Mouse (Mus musculus): ENCODE data around the gene Il17d.

The Il17d gene

DNA sequence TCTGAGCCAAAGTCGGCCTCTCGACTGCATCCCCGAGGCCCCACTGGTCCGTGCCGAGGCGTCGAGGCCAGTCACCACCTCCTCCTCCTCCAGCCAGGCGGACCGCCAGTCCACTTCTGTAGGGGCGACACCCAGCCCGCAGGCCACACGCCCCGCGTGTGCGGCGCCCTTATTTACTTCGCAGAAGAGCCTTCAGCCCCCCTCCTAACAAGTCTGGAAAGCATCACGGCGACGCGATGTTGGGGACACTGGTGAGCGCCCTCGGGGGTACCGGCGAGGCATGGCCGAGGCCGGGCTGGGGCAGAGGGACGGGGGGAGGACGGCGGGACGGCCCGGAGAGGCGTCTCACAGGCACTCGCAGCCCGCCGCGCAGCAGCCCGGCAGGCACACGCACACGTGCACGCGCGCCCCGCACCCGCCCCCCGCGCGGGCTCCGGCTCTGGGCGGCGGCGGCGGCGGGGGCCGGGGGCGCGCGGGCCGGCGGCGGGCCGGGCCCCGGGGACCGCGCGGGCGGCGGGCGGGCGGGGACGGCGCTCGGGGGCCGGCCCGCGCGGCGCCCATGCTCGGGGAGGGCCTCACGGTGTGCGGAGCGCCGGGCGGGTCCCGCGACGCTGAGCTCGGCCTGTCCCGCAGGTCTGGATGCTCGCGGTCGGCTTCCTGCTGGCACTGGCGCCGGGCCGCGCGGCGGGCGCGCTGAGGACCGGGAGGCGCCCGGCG is at the start of gene Il17d:
Il17d (plus strand) TSS at position 107 of the 717 bp plus-strand sequence.
- peak; percentile 60 for DNase-seq

- DNase-seq = no peak
These were observed 49.5 kb upstream of the Il17d start for GRCm38 (mm10) chr14:57475057-57475456.

GRCm38 (mm10) chr14:57482262-57482661 is 42.3 kb upstream of the Il17d start:
- no peak for DNase-seq

DNA sequence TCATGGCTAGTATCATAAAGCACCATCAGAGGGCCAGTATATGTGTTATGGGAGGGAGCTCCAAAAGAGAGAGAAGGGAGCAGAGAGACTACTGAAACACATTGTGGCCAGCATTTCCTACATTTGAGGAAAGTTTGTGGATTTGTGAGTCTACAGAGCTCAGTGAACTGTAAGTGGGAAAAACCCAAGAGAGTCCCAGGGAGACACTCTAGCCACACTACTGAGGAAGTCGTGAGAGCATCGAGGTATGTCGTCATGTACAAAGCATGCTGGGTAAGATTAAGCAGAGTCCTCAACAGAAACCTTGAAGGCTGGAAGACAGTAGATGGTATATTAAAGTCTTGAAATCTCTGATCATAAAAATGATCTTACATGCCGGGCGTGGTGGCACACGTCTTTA is 40.4 kb upstream of the Il17d start:
- DNase-seq = no peak

DNA sequence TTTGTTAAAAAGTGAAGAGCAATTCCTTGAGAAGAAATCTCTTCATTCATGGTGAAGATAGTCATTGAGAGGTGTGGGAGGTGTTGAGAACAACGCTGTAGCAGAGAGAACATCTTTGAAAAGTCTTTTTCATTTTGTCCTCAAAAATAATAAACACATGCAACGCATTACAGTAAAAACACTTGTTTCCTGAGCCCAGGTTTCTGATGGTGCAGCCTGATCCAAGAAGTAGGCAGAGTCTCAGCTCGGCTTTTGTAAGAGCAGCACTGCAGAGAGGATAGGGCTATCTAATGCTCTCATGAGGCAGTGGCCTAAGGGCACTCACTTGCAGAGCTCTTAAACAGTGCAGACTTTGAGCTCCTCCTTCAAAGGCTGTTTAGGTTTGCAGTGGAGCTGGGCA is 34.9 kb upstream of the Il17d start:
- DNase-seq = no peak

GRCm38 (mm10) chr14:57493840-57494239 is 30.7 kb upstream of the Il17d start:
- DNase-seq = no peak

DNA sequence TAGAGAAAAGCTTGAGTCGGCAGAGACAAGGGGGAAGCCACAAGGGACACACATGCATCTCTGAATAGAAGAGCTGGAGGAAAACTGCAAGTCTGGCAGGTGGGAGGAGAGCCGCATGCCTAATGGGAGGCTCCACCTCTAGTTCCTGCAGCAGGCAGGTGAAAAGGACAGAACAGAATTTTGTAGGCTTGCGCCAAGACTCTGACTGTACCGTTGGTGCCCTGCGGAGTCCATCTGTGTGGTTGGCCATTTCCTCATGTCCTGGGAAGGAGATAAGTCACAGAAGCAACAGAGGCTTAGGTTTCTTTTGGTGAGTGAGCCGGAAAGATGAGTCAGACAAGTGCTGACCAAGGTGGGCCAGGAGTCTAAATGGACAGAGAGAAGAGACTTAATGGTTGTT is 20.8 kb upstream of the Il17d start:
- DNase-seq = no peak

DNA sequence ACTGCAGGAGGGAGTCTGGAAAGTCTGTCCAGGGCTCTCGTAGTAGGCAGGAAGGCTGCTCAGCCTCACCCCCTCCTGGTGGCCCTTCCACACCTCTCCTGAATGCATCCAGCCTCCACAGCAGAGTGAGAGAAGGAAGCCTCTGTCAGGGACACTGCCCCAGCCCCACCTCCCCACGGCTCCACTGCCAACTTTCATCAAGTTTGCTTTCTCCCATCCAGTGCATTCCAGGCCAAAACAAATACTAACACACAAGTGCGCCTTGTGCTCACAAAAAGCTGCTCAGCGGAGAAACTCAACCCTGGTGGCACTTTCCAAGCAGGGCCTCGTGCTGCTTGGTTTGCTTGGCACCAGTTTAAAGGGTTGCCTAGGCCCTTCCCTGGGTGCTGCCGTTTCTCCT is 15.0 kb upstream of the Il17d start:
- no peak for DNase-seq

DNA sequence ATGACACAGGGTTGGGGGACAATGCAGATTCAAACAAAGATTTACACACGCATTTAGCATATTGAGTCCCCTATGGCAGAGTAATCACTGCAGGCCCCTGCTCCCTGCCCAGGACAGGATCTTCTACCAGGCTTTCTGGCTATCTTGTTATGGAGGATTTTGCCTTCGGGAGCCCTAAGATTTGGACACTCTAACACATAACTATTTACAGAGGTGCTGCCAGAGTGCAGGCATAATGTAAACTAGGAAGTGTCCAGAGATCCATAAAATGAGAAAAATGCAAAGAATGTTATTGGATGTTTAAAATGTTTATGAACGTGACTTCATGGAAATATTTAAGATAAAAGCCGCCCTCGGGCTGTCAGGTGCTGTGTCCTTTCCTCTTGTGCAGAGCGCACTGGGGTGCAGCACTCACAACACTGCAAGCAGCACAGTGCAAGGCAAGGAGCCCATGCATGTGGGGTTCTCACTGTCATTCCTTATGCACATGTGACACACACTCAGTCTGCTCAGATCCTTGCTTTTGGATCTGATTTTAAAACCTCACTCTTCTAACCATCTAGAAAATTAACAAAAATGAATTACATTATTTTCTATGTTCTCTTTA is 9.3 kb upstream of the Il17d start:
- no peak for DNase-seq

DNA sequence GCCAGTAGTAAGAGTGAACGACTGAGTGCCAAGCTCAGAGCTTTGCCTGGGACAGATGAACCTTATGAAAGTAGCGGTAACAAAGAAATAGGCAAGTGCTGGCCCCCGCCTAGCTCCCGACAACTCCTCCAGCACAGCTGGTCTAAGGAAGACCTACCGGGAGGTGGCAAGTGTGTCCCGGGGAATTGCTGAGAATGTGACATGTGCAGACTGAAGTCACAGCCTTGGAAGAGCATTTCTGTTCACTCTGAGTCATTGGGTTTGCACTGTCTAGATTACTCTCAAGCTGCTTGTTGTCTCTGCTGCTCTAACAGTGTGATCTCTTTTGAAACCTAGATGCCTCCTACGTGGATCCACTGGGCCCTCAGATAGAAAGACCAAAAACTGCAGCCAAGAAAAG is 7.6 kb upstream of the Il17d start:
- no peak for DNase-seq

DNA sequence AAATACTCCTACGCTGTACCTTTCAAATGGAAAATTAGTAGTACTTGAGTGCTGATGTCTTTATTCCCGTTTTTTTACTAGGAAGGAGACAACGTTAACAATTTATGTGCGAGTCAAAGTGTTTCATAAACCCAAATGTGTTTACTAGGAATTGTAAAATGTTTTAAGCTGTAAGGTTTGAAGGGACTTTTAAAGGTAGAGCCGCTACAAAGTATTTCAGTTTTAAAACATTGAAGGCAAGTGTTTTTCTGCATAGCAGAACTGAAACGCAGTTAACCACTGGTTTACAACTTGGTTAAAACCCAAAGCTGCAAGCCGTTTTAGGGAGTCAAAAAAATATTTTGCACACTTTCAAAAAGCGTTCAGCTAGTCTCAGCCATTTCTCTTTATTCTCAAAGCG is 815 bp upstream of the Il17d start:
- no peak for DNase-seq

GRCm38 (mm10) chr14:57525388-57526049 is 942 bp downstream of the Il17d start:
- peak; percentile 69 for DNase-seq

DNA sequence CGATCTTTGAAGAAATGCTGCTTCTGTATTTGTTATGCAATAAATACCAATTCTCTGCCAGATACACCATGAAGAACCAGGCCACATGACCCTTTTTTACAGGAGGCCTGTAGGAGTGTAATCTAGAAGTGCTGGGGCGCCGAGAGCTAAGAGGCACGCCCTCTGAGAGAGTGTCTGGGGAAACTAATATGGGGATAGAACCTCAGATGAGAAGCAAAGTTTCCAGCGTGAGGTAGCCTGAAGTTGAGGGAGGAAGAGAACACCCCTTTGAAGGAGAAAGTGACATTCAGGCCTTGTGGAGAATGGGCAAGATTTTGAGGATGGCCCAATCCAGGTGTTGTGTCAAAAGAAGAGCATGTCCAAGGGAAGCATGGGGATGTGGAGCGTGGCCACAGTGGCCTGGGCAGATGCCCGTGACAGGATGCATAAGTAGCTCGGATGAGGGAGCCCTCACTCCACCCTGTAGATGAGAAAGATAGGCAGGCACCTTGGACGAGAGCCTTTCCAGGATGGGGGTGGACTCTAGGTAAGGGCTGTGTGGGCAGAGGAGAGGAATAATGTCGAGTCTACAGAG is 1.6 kb downstream of the Il17d start:
- no peak for DNase-seq

GRCm38 (mm10) chr14:57527122-57527521 is 2.5 kb downstream of the Il17d start:
- no peak for DNase-seq

- DNase-seq = no peak
These were observed 3.0 kb downstream of the Il17d start for GRCm38 (mm10) chr14:57527598-57527997.

- DNase-seq = no peak
These were observed 4.7 kb downstream of the Il17d start for GRCm38 (mm10) chr14:57529086-57529785.

DNA sequence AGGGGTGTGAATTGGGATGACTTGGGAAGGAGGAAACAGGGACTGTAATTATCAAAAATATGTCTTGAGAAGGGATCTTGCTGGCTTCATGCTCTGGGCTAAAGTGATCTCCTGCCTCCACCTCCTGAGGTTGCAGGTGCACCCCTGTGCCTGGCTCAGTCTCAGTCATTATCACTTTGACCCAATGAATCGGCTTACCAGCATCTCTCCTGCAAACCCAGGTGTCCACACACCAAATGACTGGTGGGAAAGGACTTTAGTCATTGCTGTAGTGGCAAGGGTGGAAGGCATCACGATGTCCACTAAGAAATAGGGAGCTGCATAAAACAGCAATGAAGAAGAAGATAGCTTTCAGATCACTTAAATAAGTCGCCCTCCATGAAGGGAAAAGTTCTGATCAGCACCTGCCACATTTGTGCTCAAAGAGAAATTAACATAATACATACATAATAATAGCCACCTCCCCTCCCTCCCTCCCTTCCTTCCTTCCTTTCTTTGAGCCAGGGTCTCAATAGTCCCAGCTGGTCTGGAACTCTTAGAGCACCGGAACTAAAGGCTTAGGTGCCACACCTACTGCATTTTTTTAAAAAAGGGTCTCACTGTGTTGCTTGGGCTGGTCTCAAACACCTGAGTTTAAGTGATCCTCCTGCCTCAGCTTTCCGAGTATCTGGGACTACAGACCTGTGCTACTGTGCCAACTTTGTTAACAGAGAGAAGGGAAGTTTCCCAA is 5.4 kb downstream of the Il17d start:
- DNase-seq = no peak

GRCm38 (mm10) chr14:57532577-57532976 is 8.0 kb downstream of the Il17d start:
- no peak for DNase-seq

DNA sequence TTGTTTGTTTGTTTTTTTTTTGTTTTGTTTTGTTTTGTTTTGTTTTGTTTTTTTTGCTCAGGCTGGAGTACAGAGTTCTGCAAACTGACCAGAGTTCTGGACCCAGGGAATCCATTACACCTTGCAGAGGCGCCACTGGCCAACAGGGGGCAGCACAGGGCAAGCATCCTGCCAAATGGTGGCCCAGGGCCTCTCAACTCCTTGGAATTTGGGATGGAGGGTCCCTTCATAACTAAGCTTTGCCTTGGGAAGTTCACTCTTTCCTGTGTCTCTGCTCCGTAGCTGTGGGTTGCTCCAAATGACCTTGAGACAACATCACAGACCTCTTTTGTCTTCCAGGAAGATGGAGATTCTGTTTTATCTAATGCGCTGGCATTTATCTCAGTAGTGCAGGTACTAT is 8.6 kb downstream of the Il17d start:
- peak; percentile 69 for DNase-seq

DNA sequence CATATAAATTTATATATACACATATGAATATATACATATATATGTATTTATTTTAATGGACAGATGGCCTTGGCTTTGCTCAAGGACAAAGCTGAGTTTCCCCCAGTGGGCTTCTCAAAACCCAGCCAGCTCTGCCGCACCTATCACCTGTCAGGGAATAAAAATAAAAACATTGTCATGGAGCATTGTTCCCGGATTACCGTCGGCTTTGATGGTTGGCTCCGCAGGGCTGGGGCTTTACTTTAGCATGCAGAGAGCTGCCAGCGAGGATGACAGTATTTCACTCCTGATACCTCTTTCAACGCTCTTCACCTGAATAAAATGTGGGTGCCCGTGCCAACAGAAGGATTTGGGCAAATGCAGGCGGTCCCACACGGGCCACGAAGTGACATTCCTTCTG is 9.3 kb downstream of the Il17d start:
- no peak for DNase-seq

GRCm38 (mm10) chr14:57534346-57534745 is 9.8 kb downstream of the Il17d start:
- peak; percentile 20 for DNase-seq

DNA sequence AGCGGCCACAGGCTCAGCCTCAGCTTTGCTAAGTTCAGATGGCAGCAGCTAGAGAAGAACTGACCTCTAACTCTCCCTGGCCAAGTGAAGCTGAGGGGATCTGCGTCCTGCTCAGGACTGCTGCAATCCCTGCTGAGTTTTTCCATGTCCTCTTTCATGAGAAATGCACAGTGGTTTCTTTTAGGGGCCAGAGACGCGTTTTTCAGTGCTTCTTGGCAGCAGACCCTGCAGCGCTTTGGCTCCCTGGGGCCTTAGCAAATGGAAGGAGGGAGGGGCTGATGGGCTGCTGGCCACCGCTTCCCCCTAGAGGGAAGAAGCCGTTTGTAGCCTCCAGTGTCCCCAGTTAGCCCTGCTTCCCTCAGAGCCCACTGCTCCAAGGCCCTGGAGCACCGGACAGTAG is 10.4 kb downstream of the Il17d start:
- DNase-seq = no peak

DNA sequence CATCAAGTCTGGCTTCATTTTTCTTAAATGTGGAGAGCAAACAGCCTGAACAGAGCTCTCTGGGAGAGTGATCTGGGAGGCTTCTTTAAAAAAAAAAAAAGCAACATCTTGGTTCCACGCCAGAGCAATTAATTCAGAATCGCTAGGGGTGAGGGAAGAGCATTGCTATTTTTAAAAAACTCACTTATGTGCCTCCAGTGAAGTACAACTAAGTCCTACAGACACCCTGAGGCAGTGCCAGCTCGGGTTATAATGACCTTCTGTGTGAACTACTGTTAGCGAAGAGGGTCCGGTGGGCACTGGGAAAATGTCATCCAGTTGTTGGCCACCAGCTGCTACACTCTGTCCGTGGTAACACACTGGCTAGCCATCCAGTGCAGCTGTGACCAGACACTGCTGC is 11.1 kb downstream of the Il17d start:
- no peak for DNase-seq
